Mouse (Mus musculus) adipose tissue, adult 10 weeks (tissue): Measurements from ENCODE around the gene Gm6351. TPM values are rescaled to one million over a fixed set of nuclear protein-coding genes. Genes with fewer than 3 reads are reported as not detected.

Experiments used
- polyA plus RNA-seq: library from polyadenylated mRNA; stranded (reverse); fragments of 350-450 nt; fragmentation: Illumina TruSeq; extraction: RNeasy Lipid Tissue Mini Kit (QIAGEN cat#74804); gene quantifications from one replicate; pipeline ENCODE4 v1.2.3, GENCODE M21; 2014; ENCODE audit warnings: low read depth, low replicate concordance

Gene Gm6351
- not detected for polyA plus RNA-seq

DNA sequence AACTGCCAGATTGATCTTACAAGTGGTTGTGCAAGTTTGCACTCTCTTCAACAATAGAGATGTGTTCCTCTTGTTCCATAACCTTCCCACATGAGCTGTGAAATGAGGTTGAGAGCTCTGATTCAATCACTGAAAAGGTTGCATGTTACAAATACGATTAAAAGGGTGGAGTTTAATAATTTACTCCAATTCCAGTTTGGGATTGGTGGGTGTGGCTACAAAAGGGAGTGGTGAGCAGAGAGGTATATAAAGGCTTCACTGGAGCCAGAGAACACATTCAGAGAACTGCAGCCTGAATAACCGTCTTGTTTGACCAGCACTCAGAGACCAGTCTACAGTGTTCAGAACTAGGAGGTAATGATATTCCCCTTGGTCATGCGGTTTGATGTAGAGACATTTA lies at the start of gene Gm6351:
Gene Gm6351, plus strand, starts transcription at position 301 of the 400 bp plus-strand sequence.

DNA sequence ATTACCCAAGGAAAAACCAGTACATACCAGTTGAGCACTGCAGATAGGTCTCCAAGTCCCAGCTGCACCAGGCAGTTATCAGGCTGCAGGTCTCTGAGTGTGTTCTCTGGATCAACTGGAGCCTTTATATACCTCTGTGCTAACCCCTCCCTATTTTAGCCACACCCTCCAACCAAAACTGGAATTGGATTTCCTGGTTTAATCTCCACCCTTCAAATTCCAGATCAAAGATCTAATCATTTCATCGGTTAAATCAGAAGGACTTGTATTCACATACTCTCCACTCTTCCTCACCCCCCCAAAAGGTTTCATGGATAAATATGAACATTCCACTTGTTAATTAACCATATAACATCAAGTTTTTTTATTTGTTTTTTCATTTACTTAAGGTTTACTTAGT lies 5.7 kb upstream of the Gm6351 start, which contains the start of gene BC061212:
Gene BC061212, minus strand, starts transcription at position 101 of the 400 bp plus-strand sequence.

Other genes starting within 250 kb of the Gm6351 start
- gene Gm7792, start 232.6 kb upstream of the Gm6351 start, polyA plus RNA-seq = not detected
- gene Gm16429, start 147.3 kb upstream of the Gm6351 start, polyA plus RNA-seq = not detected
- gene BC061212, start 5.8 kb upstream of the Gm6351 start, polyA plus RNA-seq = not detected
- not detected for gene Gm3106, start 141.6 kb downstream of the Gm6351 start, polyA plus RNA-seq
- not detected for gene A430089I19Rik, start 230.4 kb downstream of the Gm6351 start, polyA plus RNA-seq
- not detected for gene Gm6502, start 238.1 kb downstream of the Gm6351 start, polyA plus RNA-seq